8 mouse cellular contexts compared by ENCODE assay signal in the genomic region with DNA sequence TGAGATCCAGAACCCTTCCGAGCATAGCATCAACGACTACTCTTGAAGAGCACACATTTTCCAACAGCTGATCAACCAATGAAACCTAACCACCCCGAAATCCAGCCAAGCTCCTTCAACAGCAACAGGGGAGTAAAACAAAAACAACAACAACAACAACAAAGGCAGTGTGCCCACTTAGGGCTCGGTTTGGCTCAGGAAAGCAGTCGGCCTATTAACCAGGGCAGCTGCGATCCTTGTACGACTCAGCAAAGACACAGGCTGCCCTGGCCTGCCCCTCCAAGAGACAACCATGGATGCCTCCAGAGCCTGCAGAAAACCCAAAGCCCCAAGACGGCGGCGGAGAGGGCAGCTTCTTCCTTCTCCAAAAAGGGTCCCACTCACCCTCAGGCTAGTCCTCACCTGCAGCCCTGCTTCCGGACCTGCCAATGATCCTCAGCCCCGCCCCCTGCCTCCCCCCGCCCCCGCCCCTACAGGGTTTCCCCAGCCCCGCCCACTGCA. TPM values are rescaled to one million over a fixed set of nuclear protein-coding genes. Genes with fewer than 3 reads are reported as not detected.
DNase-seq lines count a peak whose midpoint lies in the region; ATAC-seq and TF ChIP-seq lines count a peak whose summit lies in the region.

No protein-coding gene starts in this region.

- ATAC-seq in intestine, embryonic 15.5 days: no peak
- peak; percentile 9; the same call in 1 of the 2 replicates for ATAC-seq in neural tube, embryonic 14.5 days (ENCODE audit: low read depth)
- no peak for ATAC-seq in megakaryocyte progenitor cell, adult 5-6 weeks (replicated peaks; ENCODE audit: poor library complexity)

- TF ChIP-seq POLR2A in embryonic fibroblast, embryonic 13.5 days (IDR thresholded peaks at IDR 0.05; ENCODE audit: low read depth, low read length): no peak

- peak overlapping the region; percentile 73 for H3K4me2 ChIP-seq in intestine, embryonic 15.5 days (replicated peaks)
- H3K4me2 ChIP-seq in neural tube, embryonic 14.5 days (ENCODE audit: low read depth, low read length): peak overlapping the region; percentile 66

- H3K9ac ChIP-seq in intestine, embryonic 15.5 days: peak overlapping the region; percentile 36; the same call in 1 of the 2 replicates
- H3K9ac ChIP-seq in neural tube, embryonic 14.5 days (replicated peaks; ENCODE audit: low read depth, low read length): peak overlapping the region; percentile 76

- DNase-seq in retina, embryonic 14.5 days (ENCODE audit: low spot score): peak; percentile 32
- DNase-seq in retina, postnatal 1 day: no peak
- DNase-seq in cerebellum, adult 8-10 months: no peak
- no peak for DNase-seq in ovary, postnatal 14 days (ENCODE audit: low spot score)

- TF ChIP-seq CTCF in embryonic fibroblast, embryonic 13.5 days (IDR thresholded peaks at IDR 0.05; ENCODE audit: borderline replicate concordance, insufficient read depth, low read length): no peak

- no peak overlapping the region for H3K27ac ChIP-seq in embryonic fibroblast, embryonic 13.5 days (ENCODE audit: insufficient read depth, low read length)
- no peak overlapping the region for H3K27ac ChIP-seq in intestine, embryonic 15.5 days
- H3K27ac ChIP-seq in neural tube, embryonic 14.5 days (ENCODE audit: low read depth, low read length): peak overlapping the region; percentile 99

- 10% methylated on average over 15 of the region's 15 CpGs for WGBS in intestine, embryonic 15.5 days
- WGBS in neural tube, embryonic 14.5 days: 8% methylated on average over 15 of the region's 15 CpGs

- H3K4me1 ChIP-seq in embryonic fibroblast, embryonic 13.5 days (ENCODE audit: control insufficient read depth, insufficient read depth, low read length): peaks cover 4% of the 10 kb centered on the region; the same call in 1 of the 2 replicates
- peaks cover 15% of the 10 kb centered on the region for H3K4me1 ChIP-seq in intestine, embryonic 15.5 days (replicated peaks)
- peaks cover 19% of the 10 kb centered on the region; the same call in 1 of the 2 replicates for H3K4me1 ChIP-seq in neural tube, embryonic 14.5 days (ENCODE audit: control insufficient read depth, insufficient read depth, low read length)

- peak overlapping the region; percentile 57 for H3K4me3 ChIP-seq in embryonic fibroblast, embryonic 13.5 days (ENCODE audit: insufficient read depth, low read length)
- peak overlapping the region; percentile 74 for H3K4me3 ChIP-seq in intestine, embryonic 15.5 days (replicated peaks)
- peak overlapping the region; percentile 65 for H3K4me3 ChIP-seq in neural tube, embryonic 14.5 days (ENCODE audit: low read depth, low read length)

- no peaks in the 10 kb centered on the region for H3K9me3 ChIP-seq in intestine, embryonic 15.5 days
- no peaks in the 10 kb centered on the region for H3K9me3 ChIP-seq in neural tube, embryonic 14.5 days (ENCODE audit: control insufficient read depth, low read length)

- H3K36me3 ChIP-seq in intestine, embryonic 15.5 days: no peaks in the 10 kb centered on the region
- no peaks in the 10 kb centered on the region for H3K36me3 ChIP-seq in neural tube, embryonic 14.5 days (ENCODE audit: control insufficient read depth, insufficient read depth, low read length)

- H3K27me3 ChIP-seq in intestine, embryonic 15.5 days (replicated peaks): no peaks in the 10 kb centered on the region
- H3K27me3 ChIP-seq in neural tube, embryonic 14.5 days (ENCODE audit: control insufficient read depth, insufficient read depth, low read length): no peaks in the 10 kb centered on the region

RNA-seq across cellular contexts. Expression of gene Ralgps1, which starts 1.0 kb away (rescaled TPM):
- 4.0 and 4.1 TPM in 2 replicates for polyA plus RNA-seq in embryonic fibroblast, embryonic 13.5 days (2011; ENCODE audit: insufficient read length, low read depth, missing spikeins)
- 5.5 and 6.7 TPM in 2 replicates for polyA plus RNA-seq in intestine, embryonic 15.5 days (2015; fragmentation: Nextera tagmentation; extraction: Ambion mirVana)
- polyA plus RNA-seq in neural tube, embryonic 14.5 days (2014; fragmentation: Nextera tagmentation; extraction: Ambion mirVana): 62.6 and 67.3 TPM in 2 replicates
- 1.7 and 2.4 TPM in 2 replicates for total RNA-seq in megakaryocyte progenitor cell, adult 5-6 weeks (2015)
- 0.42 and 0.68 TPM in 2 replicates for total RNA-seq in megakaryocyte progenitor cell, adult 5-6 weeks (2017)
